Mouse (Mus musculus) lung, postnatal 25 days (tissue): ENCODE results near the gene Aicda.
"Not testable (repeated sequence)": the region's sequence is repeated elsewhere in the genome, so short reads cannot be mapped to it uniquely, and the experiment has no call there.

Source experiments
- DNase-seq: peaks from one replicate; pipeline ENCODE4 v3.0.0; 2022; ENCODE audit warnings: low spot score

Aicda gene

GRCm38 (mm10) chr6:122553606-122554005, at the start of gene Aicda:
TSS of gene Aicda (plus strand) at chr6:122553801.
- no peak for DNase-seq

- no peak for DNase-seq
These were observed 48.6 kb upstream of the Aicda start for GRCm38 (mm10) chr6:122505041-122505440.

- DNase-seq = no peak
These were observed 48.1 kb upstream of the Aicda start, which contains the start of gene Mfap5 for GRCm38 (mm10) chr6:122505545-122505944. TSS of gene Mfap5 (plus strand) at chr6:122505845.

GRCm38 (mm10) chr6:122508494-122508893, 45.1 kb upstream of the Aicda start:
- peak; percentile 20 for DNase-seq

- DNase-seq = no peak
These were observed 40.4 kb upstream of the Aicda start for GRCm38 (mm10) chr6:122512914-122513878.

- no peak for DNase-seq
These were observed 39.3 kb upstream of the Aicda start for GRCm38 (mm10) chr6:122514312-122514711.

GRCm38 (mm10) chr6:122515762-122516161, 37.8 kb upstream of the Aicda start:
- DNase-seq = not testable (repeated sequence)

GRCm38 (mm10) chr6:122517668-122518067, 35.9 kb upstream of the Aicda start:
- no peak for DNase-seq

- DNase-seq = no peak
These were observed 34.2 kb upstream of the Aicda start for GRCm38 (mm10) chr6:122519384-122519783.

- DNase-seq = peak; percentile 20
These were observed 31.0 kb upstream of the Aicda start for GRCm38 (mm10) chr6:122522595-122522994.

GRCm38 (mm10) chr6:122523289-122523688, 30.3 kb upstream of the Aicda start:
- DNase-seq = no peak

GRCm38 (mm10) chr6:122527596-122527995, 26.0 kb upstream of the Aicda start:
- no peak for DNase-seq

- no peak for DNase-seq
These were observed 25.5 kb upstream of the Aicda start for GRCm38 (mm10) chr6:122528136-122528535.

- DNase-seq = no peak
These were observed 22.0 kb upstream of the Aicda start for GRCm38 (mm10) chr6:122531466-122532174.

- peak; percentile 71 for DNase-seq
These were observed 20.7 kb upstream of the Aicda start for GRCm38 (mm10) chr6:122532883-122533302.

GRCm38 (mm10) chr6:122534032-122534431, 19.6 kb upstream of the Aicda start:
- DNase-seq = no peak

- DNase-seq = no peak
These were observed 14.0 kb upstream of the Aicda start for GRCm38 (mm10) chr6:122539564-122539963.

- not testable (repeated sequence) for DNase-seq
These were observed 11.1 kb upstream of the Aicda start for GRCm38 (mm10) chr6:122542459-122542858.

GRCm38 (mm10) chr6:122543574-122543973, 10.0 kb upstream of the Aicda start:
- no peak for DNase-seq

- DNase-seq = no peak
These were observed 8.9 kb upstream of the Aicda start for GRCm38 (mm10) chr6:122544672-122545071.

- DNase-seq = peak; percentile 32
These were observed 8.2 kb upstream of the Aicda start for GRCm38 (mm10) chr6:122545289-122545882.

- DNase-seq = no peak
These were observed 7.7 kb upstream of the Aicda start for GRCm38 (mm10) chr6:122545948-122546347.
